Mouse (Mus musculus) erythroblast, embryonic 14.5 days (primary cell): ENCODE measurements around the gene Nwd2.

Experiments
- GATA1 ChIP-seq: IDR thresholded peaks from 2 replicates; pipeline ENCODE4 v1.6.1; 2012; ENCODE audit warnings: low read length, inconsistent platforms, mixed read lengths
- TAL1 ChIP-seq: IDR thresholded peaks from 3 replicates; pipeline ENCODE4 v1.6.1; 2012; ENCODE audit warnings: low read length, inconsistent platforms, mixed read lengths

DNA sequence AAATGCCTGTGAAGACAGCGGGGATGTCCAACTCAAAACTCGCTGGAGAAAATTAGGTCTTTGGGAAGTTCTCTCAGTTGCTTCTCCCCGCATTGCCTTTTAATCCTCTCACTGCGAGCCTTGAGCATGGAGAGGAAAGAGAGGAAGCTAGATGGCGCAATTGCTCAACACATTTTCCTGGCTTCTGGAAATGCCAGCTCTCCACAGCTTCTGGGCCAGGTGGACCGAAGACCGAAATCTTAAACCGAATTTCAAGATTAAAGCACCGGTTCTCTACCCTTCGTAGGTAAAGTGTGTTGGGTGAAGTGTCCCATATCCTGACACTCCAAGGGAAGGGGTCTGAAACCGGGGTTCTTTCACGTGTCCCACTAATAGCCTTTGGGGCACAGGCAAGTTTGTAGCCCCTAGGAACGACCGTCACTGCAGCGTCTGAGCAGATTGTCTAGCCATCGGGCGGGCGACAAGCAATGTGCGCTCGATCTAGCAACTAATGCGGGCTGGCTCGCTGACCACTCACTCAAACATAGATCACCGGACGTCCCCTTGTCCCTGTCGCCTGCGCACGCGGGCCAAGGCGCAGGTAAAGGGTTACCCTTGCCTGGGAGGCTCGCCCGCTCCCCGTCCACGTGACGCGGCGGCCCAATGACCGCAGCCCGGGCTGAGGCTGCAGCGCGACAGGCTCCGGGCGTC is 163.1 kb downstream of the Nwd2 start, which contains the start of gene 0610040J01Rik:
- TF ChIP-seq GATA1 (no peak), TAL1 (no peak)
